Mouse (Mus musculus) brain, adult 10 weeks (tissue): ENCODE measurements around the gene Tgfb1. TPM values are rescaled to one million over a fixed set of nuclear protein-coding genes. Genes with fewer than 3 reads are reported as not detected.

Experiments
- polyA plus RNA-seq: library from polyadenylated mRNA; stranded (reverse); fragments of 350-450 nt; fragmentation: Illumina TruSeq; extraction: RNeasy Lipid Tissue Mini Kit (QIAGEN cat#74804); gene quantifications from one replicate; pipeline ENCODE4 v1.2.3, GENCODE M21; 2015; ENCODE audit warnings: low read depth, low replicate concordance

Gene Tgfb1
- polyA plus RNA-seq, result 4.1 TPM

GRCm38 (mm10) chr7:25686680-25687531 is at the start of gene Tgfb1:
Gene Tgfb1 (plus strand): TSS chr7:25687002.

GRCm38 (mm10) chr7:25658657-25659472 is 27.9 kb upstream of the Tgfb1 start, which contains the start of the genes Bckdha and Exosc5:
Gene Bckdha (minus strand): TSS chr7:25658981.
Gene Exosc5 (plus strand): TSS chr7:25659164.

GRCm38 (mm10) chr7:25674719-25675300 is 12.0 kb upstream of the Tgfb1 start, which contains the start of gene Tmem91:
Gene Tmem91 (minus strand): TSS chr7:25675166.

GRCm38 (mm10) chr7:25680514-25681258 is 6.1 kb upstream of the Tgfb1 start, which contains the start of gene B9d2:
Gene B9d2 (plus strand): TSS chr7:25680780.

GRCm38 (mm10) chr7:25718788-25719417 is 32.1 kb downstream of the Tgfb1 start, which contains the start of gene Ccdc97:
Gene Ccdc97 (minus strand): TSS chr7:25719088.

Other genes starting within 250 kb of the Tgfb1 start
- 3.0 TPM for gene Ceacam1, start 209.4 kb upstream of the Tgfb1 start, polyA plus RNA-seq
- gene Ceacam2, start 147.1 kb upstream of the Tgfb1 start, polyA plus RNA-seq, result 0.88 TPM
- not detected for gene Erich4, start 71.1 kb upstream of the Tgfb1 start, polyA plus RNA-seq
- gene Dmac2, start 67.6 kb upstream of the Tgfb1 start, polyA plus RNA-seq, result 62.6 TPM
- 0.24 TPM for gene B3gnt8, start 60.3 kb upstream of the Tgfb1 start, polyA plus RNA-seq
- 46.7 TPM for gene Bckdha, start 28.0 kb upstream of the Tgfb1 start, polyA plus RNA-seq
- gene Exosc5, start 27.8 kb upstream of the Tgfb1 start, polyA plus RNA-seq, result 23.8 TPM
- 51.4 TPM for gene Tmem91, start 11.8 kb upstream of the Tgfb1 start, polyA plus RNA-seq
- gene B9d2, start 6.2 kb upstream of the Tgfb1 start, polyA plus RNA-seq, result 47.4 TPM
- 40.0 TPM for gene Ccdc97, start 32.1 kb downstream of the Tgfb1 start, polyA plus RNA-seq
- gene Hnrnpul1, start 67.8 kb downstream of the Tgfb1 start, polyA plus RNA-seq, result 55.6 TPM
- gene Axl, start 101.7 kb downstream of the Tgfb1 start, polyA plus RNA-seq, result 28.9 TPM
- gene Cyp2s1, start 129.9 kb downstream of the Tgfb1 start, polyA plus RNA-seq, result 6.3 TPM
- not detected for gene Cyp2b10, start 210.6 kb downstream of the Tgfb1 start, polyA plus RNA-seq